Mouse (Mus musculus) embryonic facial prominence, embryonic 12.5 days (tissue): ENCODE data around the gene Gpr45. TPM values are rescaled to one million over a fixed set of nuclear protein-coding genes. Genes with fewer than 3 reads are reported as not detected.

Source experiments
- ATAC-seq: fragments of 200-750 bp; cut with Nextera tagmentation; 2 replicates; pipeline ENCODE4 v1.8.0; 2017; ENCODE audit not compliant: insufficient number of reproducible peaks, insufficient read depth, low FRiP score, low TSS enrichment
- H3K27ac ChIP-seq: fragments of 300-500 bp; sonication (generic); 2 replicates; pipeline ENCODE4 v1.5.1; 2016; ENCODE audit warnings: mild to moderate bottlenecking
- H3K27me3 ChIP-seq: fragments of 300-500 bp; sonication (generic); 2 replicates; pipeline ENCODE4 v1.6.1; 2016; ENCODE audit warnings: mild to moderate bottlenecking, moderate library complexity
- H3K36me3 ChIP-seq: fragments of 300-500 bp; sonication (generic); 2 replicates; pipeline ENCODE4 v1.6.1; 2016; ENCODE audit warnings: mild to moderate bottlenecking
- H3K4me1 ChIP-seq: fragments of 300-500 bp; sonication (generic); 2 replicates; pipeline ENCODE4 v1.6.1; 2016
- H3K4me2 ChIP-seq: fragments of 300-500 bp; sonication (generic); replicated peaks from 2 replicates; pipeline ENCODE4 v1.6.1; 2016; ENCODE audit warnings: mild to moderate bottlenecking, moderate library complexity
- H3K4me3 ChIP-seq: fragments of 300-500 bp; sonication (generic); 2 replicates; pipeline ENCODE4 v1.5.1; 2016; ENCODE audit warnings: mild to moderate bottlenecking
- H3K9ac ChIP-seq: fragments of 300-500 bp; sonication (generic); 2 replicates; pipeline ENCODE4 v1.6.1; 2016; ENCODE audit warnings: mild to moderate bottlenecking, moderate library complexity
- H3K9me3 ChIP-seq: fragments of 300-500 bp; sonication (generic); 2 replicates; pipeline ENCODE4 v1.6.1; 2016; ENCODE audit warnings: mild to moderate bottlenecking, moderate library complexity
- WGBS: fragments of 180-500 bp; shearing (Covaris S2); methylation state at CpG from one replicate; pipeline ENCODE4 v1.1.7; 2016; 5-methylcytosine and 5-hydroxymethylcytosine counted together
- polyA plus RNA-seq: library from polyadenylated mRNA; unstranded; fragments of >200 nt; fragmentation: Nextera tagmentation; extraction: Ambion mirVana; gene quantifications from 2 replicates; pipeline ENCODE4 v1.2.1, GENCODE M21; 2016

Gene Gpr45
- polyA plus RNA-seq, 1 experiment from 2014 or later = 15.5 TPM

DNA sequence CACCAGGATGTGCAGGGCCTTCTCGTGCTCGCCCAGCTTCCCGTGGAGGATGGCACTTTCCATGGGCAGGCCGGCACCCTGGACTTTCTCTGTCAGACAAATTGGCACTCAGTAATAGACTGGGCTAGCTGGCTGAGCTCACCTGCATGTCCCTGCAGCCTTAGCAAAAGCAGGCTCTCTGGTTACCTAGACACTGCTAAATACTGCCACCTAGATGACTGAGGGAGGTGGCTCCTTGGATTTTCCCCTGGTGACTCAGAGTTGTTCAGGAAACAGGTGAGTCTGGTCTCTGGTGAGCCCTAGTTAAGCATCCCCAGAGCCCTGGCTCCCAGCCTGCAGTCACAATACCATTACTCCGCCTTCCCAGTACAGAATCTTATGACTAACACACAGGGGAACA is 99.2 kb downstream of the Gpr45 start:
- WGBS = 93% methylated on average over 5 of the region's 5 CpGs

DNA sequence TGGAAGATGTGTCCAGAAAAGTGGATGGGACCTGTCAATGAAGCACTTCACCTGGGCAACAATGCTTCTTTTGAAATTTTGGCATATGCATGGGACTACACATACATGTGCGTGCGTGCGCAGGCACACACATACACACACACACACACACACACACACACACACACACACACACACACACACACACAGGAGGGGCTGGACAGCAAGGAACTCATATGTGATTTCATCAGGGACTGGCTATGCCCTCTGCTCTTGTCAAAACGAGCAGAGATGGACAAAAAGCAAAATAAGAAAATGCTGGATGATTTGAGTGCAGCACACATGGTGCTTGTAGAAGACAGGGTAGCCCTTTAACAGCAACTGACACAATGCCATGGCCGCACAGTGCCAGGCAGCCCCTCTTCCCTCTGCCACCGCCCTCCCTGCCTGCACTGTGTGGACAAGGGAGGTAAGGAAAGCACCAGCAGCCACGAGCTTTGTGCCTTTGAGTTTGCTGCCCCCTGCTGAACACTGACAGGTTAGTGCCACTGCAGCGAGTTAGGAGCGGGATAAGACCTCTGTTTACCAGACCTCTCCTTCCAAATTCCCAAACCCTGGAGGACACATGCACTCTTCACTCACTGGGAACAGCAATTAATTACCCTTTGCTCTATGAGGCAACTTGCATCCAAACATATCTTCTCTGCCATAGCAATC is 113.1 kb downstream of the Gpr45 start:
- no peaks in the 10 kb centered on the region for H3K9me3 ChIP-seq
- no peak overlapping the region for H3K9ac ChIP-seq
- peak; percentile 64; the same call in 1 of the 2 replicates for ATAC-seq
- peaks cover 34% of the 10 kb centered on the region for H3K36me3 ChIP-seq
- H3K27ac ChIP-seq = no peak overlapping the region
- H3K4me1 ChIP-seq = no peaks in the 10 kb centered on the region
- H3K4me3 ChIP-seq = no peak overlapping the region
- 45% methylated on average over 8 of the region's 9 CpGs for WGBS
- no peaks in the 10 kb centered on the region for H3K27me3 ChIP-seq
- H3K4me2 ChIP-seq = no peak overlapping the region

More for the DNA sequence above, 99.2 kb downstream of the Gpr45 start:
- Histone ChIP-seq H3K4me1 (no peaks in the 10 kb centered on the region), H3K9me3 (no peaks in the 10 kb centered on the region), H3K4me2 (no peak overlapping the region), H3K9ac (no peak overlapping the region), H3K27ac (no peak overlapping the region), H3K36me3 (peaks cover 43% of the 10 kb centered on the region), H3K4me3 (no peak overlapping the region), H3K27me3 (no peaks in the 10 kb centered on the region)
- ATAC-seq = no peak

DNA sequence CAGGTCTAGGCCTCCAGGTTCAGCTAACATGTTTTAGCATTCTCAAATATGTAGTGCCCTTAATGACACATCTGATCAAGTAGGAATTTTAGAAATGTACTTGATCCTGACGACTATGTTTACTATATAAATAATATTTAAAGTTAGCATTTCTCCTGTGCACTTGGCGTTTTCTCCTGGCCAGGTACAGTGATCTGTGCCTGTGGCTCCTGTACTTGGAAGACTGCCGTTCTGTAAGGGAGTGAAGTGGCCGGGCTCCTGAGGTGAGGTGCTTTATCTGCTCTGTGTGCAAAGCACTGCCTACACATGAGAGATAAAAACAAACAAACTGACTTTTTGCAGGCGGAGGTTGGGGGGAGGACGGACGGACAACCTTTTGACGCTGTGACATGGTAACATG is 113.9 kb downstream of the Gpr45 start:
- Histone ChIP-seq H3K36me3 (peaks cover 32% of the 10 kb centered on the region; the same call in 1 of the 2 replicates), H3K4me1 (no peaks in the 10 kb centered on the region), H3K9ac (no peak overlapping the region), H3K27me3 (no peaks in the 10 kb centered on the region), H3K4me3 (no peak overlapping the region), H3K4me2 (no peak overlapping the region), H3K9me3 (no peaks in the 10 kb centered on the region), H3K27ac (no peak overlapping the region)
- WGBS = 83% methylated on average over 8 of the region's 8 CpGs
- ATAC-seq = no peak

DNA sequence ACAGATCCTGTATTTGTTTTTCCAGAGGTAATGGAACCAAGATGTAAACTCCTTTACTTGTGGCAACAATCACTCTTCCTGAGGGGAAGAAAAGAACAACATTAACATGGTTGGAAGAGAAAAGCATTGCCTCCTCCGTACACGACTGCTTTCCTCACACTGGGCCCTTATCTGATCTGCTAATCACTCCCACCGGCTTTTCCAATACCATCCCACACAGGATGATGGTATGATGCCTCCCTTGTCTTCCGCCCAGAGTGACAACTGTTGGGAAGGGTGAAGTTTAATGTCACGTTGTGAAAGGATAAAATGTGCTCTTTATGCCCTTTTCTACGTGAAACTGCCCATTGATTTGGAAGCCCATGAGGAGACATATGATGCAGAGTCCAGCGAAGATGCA is 114.9 kb downstream of the Gpr45 start:
- Histone ChIP-seq H3K27me3 (no peaks in the 10 kb centered on the region), H3K9ac (no peak overlapping the region), H3K27ac (no peak overlapping the region), H3K4me2 (no peak overlapping the region), H3K4me1 (no peaks in the 10 kb centered on the region), H3K4me3 (no peak overlapping the region), H3K36me3 (peaks cover 28% of the 10 kb centered on the region; the same call in 1 of the 2 replicates), H3K9me3 (no peaks in the 10 kb centered on the region)
- 52% methylated on average over 7 of the region's 7 CpGs for WGBS
- ATAC-seq = no peak

DNA sequence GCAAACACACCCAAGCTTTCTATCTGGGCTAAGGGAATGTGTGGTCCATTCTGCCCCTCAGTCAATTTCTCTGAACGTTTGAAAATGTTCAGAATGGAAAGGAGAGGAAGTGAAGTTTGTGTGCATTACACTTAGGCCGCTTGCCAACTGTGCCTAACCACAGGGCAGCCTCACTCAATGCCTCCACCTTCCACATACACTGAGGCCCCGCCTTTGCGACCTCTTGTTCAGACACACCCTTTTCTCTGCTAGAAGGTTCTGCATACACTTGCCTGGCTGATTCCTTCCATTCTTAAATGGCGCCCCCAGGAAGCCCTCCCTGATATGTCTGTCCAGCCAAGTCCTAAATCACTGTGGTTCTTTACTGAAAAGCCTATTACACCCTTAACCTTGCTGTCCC is 118.1 kb downstream of the Gpr45 start:
- no peaks in the 10 kb centered on the region for H3K27me3 ChIP-seq
- 81% methylated on average over 5 of the region's 5 CpGs for WGBS
- H3K9me3 ChIP-seq = no peaks in the 10 kb centered on the region
- no peak overlapping the region for H3K27ac ChIP-seq
- no peak for ATAC-seq
- H3K4me3 ChIP-seq = no peak overlapping the region
- H3K4me2 ChIP-seq = no peak overlapping the region
- peaks cover 27% of the 10 kb centered on the region for H3K36me3 ChIP-seq
- no peaks in the 10 kb centered on the region for H3K4me1 ChIP-seq
- no peak overlapping the region for H3K9ac ChIP-seq

- H3K9me3 ChIP-seq = no peaks in the 10 kb centered on the region
- H3K9ac ChIP-seq = no peak overlapping the region
- no peaks in the 10 kb centered on the region for H3K27me3 ChIP-seq
- H3K36me3 ChIP-seq = peaks cover 22% of the 10 kb centered on the region
- 92% methylated on average over 8 of the region's 8 CpGs for WGBS
- no peak overlapping the region for H3K4me3 ChIP-seq
- no peaks in the 10 kb centered on the region for H3K4me1 ChIP-seq
- H3K27ac ChIP-seq = no peak overlapping the region
- ATAC-seq = no peak
- H3K4me2 ChIP-seq = no peak overlapping the region
Measured at GRCm38 (mm10) chr1:43072028-43072427, 119.4 kb downstream of the Gpr45 start.

DNA sequence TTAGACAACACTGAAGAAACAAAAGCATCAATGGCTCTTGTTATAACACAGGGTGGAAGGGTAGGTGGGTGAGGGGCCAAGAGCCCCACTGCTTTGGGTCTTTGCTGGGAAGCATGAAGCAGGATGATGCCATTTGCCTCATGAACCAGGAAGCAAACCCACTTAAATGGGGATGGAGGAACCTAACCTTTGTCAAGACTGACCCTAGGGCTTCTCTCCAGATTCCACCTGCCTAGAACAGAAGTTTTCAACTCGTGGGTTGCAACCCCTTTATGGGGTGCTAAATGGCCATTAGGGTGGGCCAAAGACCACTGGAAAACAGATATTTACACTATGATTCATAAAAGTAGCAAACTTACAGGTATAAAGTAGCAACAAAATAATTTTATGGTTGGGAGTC is 119.9 kb downstream of the Gpr45 start:
- ATAC-seq = no peak
- Histone ChIP-seq H3K27me3 (no peaks in the 10 kb centered on the region), H3K36me3 (peaks cover 17% of the 10 kb centered on the region), H3K9ac (no peak overlapping the region), H3K4me2 (no peak overlapping the region), H3K4me3 (no peak overlapping the region), H3K27ac (no peak overlapping the region), H3K9me3 (no peaks in the 10 kb centered on the region), H3K4me1 (no peaks in the 10 kb centered on the region)
- 84% methylated on average over 1 of the region's 1 CpGs for WGBS

DNA sequence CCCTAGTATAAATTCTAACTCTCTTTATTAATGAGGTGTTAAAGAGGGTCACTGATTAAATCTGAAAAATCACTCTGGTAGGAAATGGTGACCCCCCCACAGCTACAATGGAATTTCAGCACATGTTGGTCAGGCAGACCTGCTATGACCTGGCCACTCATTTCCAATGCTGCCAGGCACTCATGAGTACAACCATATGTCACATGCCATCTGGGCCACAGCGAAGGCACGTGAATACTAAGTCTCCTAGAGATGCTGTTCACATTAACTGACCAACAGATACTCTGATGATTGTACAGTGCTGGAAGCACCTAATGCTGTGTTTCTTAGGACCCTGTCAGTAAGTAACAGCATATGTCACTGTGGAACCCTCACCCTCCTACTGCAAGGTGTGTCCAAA is 122.1 kb downstream of the Gpr45 start:
- Histone ChIP-seq H3K4me2 (no peak overlapping the region), H3K27ac (no peak overlapping the region), H3K4me3 (no peak overlapping the region), H3K9ac (no peak overlapping the region), H3K27me3 (no peaks in the 10 kb centered on the region), H3K36me3 (peaks cover 17% of the 10 kb centered on the region), H3K4me1 (no peaks in the 10 kb centered on the region), H3K9me3 (no peaks in the 10 kb centered on the region)
- ATAC-seq = no peak
- WGBS = 83% methylated on average over 2 of the region's 2 CpGs

DNA sequence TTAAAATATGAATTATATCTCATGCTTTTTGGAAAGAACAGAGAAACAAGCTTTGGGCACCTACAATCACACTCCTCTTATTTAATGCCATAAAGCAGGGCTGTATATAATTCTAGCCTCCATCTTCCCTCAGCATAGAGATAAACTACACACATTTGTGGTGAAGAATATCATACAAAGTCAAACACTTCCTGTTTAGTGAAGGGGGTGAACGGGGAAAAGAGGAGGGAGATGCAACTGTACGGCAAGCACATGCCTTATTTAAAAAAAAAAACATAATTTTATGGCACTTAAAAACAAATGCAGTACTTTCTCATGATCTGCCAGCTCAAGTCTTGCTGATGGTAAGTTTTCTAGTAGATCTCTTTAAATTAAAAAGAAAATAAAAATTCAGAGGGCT is 125.5 kb downstream of the Gpr45 start:
- Histone ChIP-seq H3K9me3 (no peaks in the 10 kb centered on the region), H3K4me1 (no peaks in the 10 kb centered on the region), H3K4me3 (no peak overlapping the region), H3K36me3 (peaks cover 10% of the 10 kb centered on the region), H3K9ac (no peak overlapping the region), H3K27ac (no peak overlapping the region), H3K27me3 (no peaks in the 10 kb centered on the region), H3K4me2 (no peak overlapping the region)
- 89% methylated on average over 2 of the region's 2 CpGs for WGBS
- no peak for ATAC-seq

- H3K27ac ChIP-seq = no peak overlapping the region
- 84% methylated on average over 5 of the region's 5 CpGs for WGBS
- no peak overlapping the region for H3K4me3 ChIP-seq
- no peaks in the 10 kb centered on the region for H3K27me3 ChIP-seq
- no peak for ATAC-seq
- H3K9me3 ChIP-seq = no peaks in the 10 kb centered on the region
- no peaks in the 10 kb centered on the region for H3K4me1 ChIP-seq
- no peak overlapping the region for H3K9ac ChIP-seq
- H3K4me2 ChIP-seq = no peak overlapping the region
- no peaks in the 10 kb centered on the region for H3K36me3 ChIP-seq
Measured at GRCm38 (mm10) chr1:43082946-43083345, 130.3 kb downstream of the Gpr45 start.
